Mouse (Mus musculus) CH12.LX (cell line): ENCODE data around the gene Slc30a5. TPM values are rescaled to one million over a fixed set of nuclear protein-coding genes. Genes with fewer than 3 reads are reported as not detected.

Experiments used
- DNase-seq: peaks from one replicate; pipeline ENCODE4 v3.0.0-alpha.2; 2013; ENCODE audit errors: extremely low read depth
- H3K27ac ChIP-seq: 2 replicates; pipeline ENCODE4 v1.5.1; 2012; ENCODE audit warnings: low read depth, mild to moderate bottlenecking, control low read depth, moderate library complexity; ENCODE audit not compliant: insufficient read depth
- H3K27me3 ChIP-seq: replicated peaks from 2 replicates; pipeline ENCODE3; 2012; ENCODE audit warnings: inconsistent platforms
- H3K36me3 ChIP-seq, 2 experiments: replicated peaks in 1 of 2; 2 replicates each; pipeline versions ENCODE3 to v1.6.1; 2012; ENCODE audit warnings: inconsistent platforms in 1 of 2, low read length in 1 of 2, mild to moderate bottlenecking in 1 of 2, mixed read lengths in 1 of 2, moderate library complexity in 1 of 2; ENCODE audit not compliant: control insufficient read depth in 1 of 2, insufficient read depth in 1 of 2
- H3K4me1 ChIP-seq, 2 experiments: 2 replicates each; pipeline ENCODE4 v1.6.1; 2012; ENCODE audit warnings: inconsistent platforms in 1 of 2, moderate library complexity in 1 of 2; ENCODE audit not compliant: insufficient read depth in 2 of 2, control insufficient read depth in 1 of 2
- H3K4me2 ChIP-seq: 2 replicates; pipeline ENCODE4 v1.6.1; 2012; ENCODE audit warnings: low read depth, mild to moderate bottlenecking, control low read depth; ENCODE audit not compliant: poor library complexity, insufficient read depth, severe bottlenecking
- H3K4me3 ChIP-seq, 3 experiments: fragments of 150-350 bp in 1 of 3; sonication (generic) in 1 of 3; replicated peaks in 1 of 3; 2 replicates each; pipeline versions ENCODE3 to v1.5.1; 2011 to 2012; ENCODE audit warnings: low read depth in 2 of 3, low read length in 2 of 3, mild to moderate bottlenecking in 2 of 3, moderate library complexity in 2 of 3, control low read depth in 1 of 3, improper control_type of control experiment in 1 of 3, inconsistent platforms in 1 of 3, mixed read lengths in 1 of 3; ENCODE audit not compliant: poor library complexity in 1 of 3
- H3K79me2 ChIP-seq: replicated peaks from 2 replicates; pipeline ENCODE4 v1.6.1; 2012; ENCODE audit warnings: mild to moderate bottlenecking, moderate library complexity; ENCODE audit not compliant: control insufficient read depth, poor library complexity, insufficient read depth, severe bottlenecking; ENCODE audit errors: extremely low read depth
- H3K9ac ChIP-seq: 2 replicates; pipeline ENCODE4 v1.6.1; 2012; ENCODE audit warnings: low read depth, mild to moderate bottlenecking, control low read depth, moderate library complexity; ENCODE audit not compliant: insufficient read depth
- H3K9me3 ChIP-seq: replicated peaks from 2 replicates; pipeline ENCODE3; 2012; ENCODE audit warnings: low read length, inconsistent platforms, mixed read lengths
- BHLHE40 ChIP-seq: IDR thresholded peaks from 2 replicates; pipeline ENCODE4 v1.6.1; 2011; ENCODE audit warnings: mild to moderate bottlenecking, low read depth, low read length, improper control_type of control experiment
- CHD1 ChIP-seq: IDR thresholded peaks from 2 replicates; pipeline ENCODE4 v1.6.1; 2012; ENCODE audit warnings: low read depth, low read length, improper control_type of control experiment, inconsistent platforms
- CTCF ChIP-seq, 2 experiments: IDR thresholded peaks in 1 of 2; conservative IDR thresholded peaks in 1 of 2; 2 replicates each; pipeline ENCODE4 v1.5.1; 2011 to 2012; ENCODE audit warnings: low read depth in 2 of 2, low read length in 2 of 2, improper control_type of control experiment in 1 of 2, inconsistent platforms in 1 of 2, mild to moderate bottlenecking in 1 of 2, moderate library complexity in 1 of 2
- E2F4 ChIP-seq: IDR thresholded peaks from 2 replicates; pipeline ENCODE4 v1.6.1; 2011; ENCODE audit warnings: low read depth, low read length, improper control_type of control experiment; ENCODE audit not compliant: insufficient replicate concordance
- ELF1 ChIP-seq: IDR thresholded peaks from 2 replicates; pipeline ENCODE4 v1.6.1; 2014; ENCODE audit warnings: low read depth, mild to moderate bottlenecking, inconsistent platforms, low read length, improper control_type of control experiment
- EP300 ChIP-seq: IDR thresholded peaks from 2 replicates; pipeline ENCODE4 v1.6.1; 2011; ENCODE audit warnings: low read length, improper control_type of control experiment
- GABPA ChIP-seq: IDR thresholded peaks from 2 replicates; pipeline ENCODE4 v1.6.1; 2012; ENCODE audit warnings: low read depth, low read length, improper control_type of control experiment, inconsistent platforms; ENCODE audit not compliant: insufficient replicate concordance
- HCFC1 ChIP-seq: IDR thresholded peaks from 2 replicates; pipeline ENCODE4 v1.6.1; 2012; ENCODE audit warnings: low read depth, mild to moderate bottlenecking, inconsistent platforms, low read length, improper control_type of control experiment
- IRF4 ChIP-seq: IDR thresholded peaks from 2 replicates; pipeline ENCODE4 v1.6.1; 2014; ENCODE audit warnings: low read depth, mild to moderate bottlenecking, inconsistent platforms, low read length, improper control_type of control experiment
- JUND ChIP-seq: conservative IDR thresholded peaks from 2 replicates; pipeline ENCODE4 v1.6.1; 2011; ENCODE audit warnings: low read depth, low read length, improper control_type of control experiment
- KAT2A ChIP-seq: IDR thresholded peaks from 2 replicates; pipeline ENCODE4 v1.6.1; 2012; ENCODE audit warnings: low read length, improper control_type of control experiment, inconsistent platforms; ENCODE audit not compliant: insufficient replicate concordance
- MAFK ChIP-seq: IDR thresholded peaks from 2 replicates; pipeline ENCODE4 v1.6.1; 2011; ENCODE audit warnings: low read length, improper control_type of control experiment; ENCODE audit not compliant: insufficient replicate concordance
- MAX ChIP-seq: IDR thresholded peaks from 2 replicates; pipeline ENCODE4 v1.6.1; 2011; ENCODE audit warnings: low read length, improper control_type of control experiment
- MEF2A ChIP-seq: IDR thresholded peaks from 2 replicates; pipeline ENCODE4 v1.6.1; 2014; ENCODE audit warnings: low read depth, mild to moderate bottlenecking, inconsistent platforms, low read length, improper control_type of control experiment, borderline replicate concordance
- MYC ChIP-seq: IDR thresholded peaks from 2 replicates; pipeline ENCODE4 v1.6.1; 2011; ENCODE audit warnings: low read depth, mild to moderate bottlenecking, improper control_type of control experiment, low read length
- NELFE ChIP-seq: IDR thresholded peaks from 2 replicates; pipeline ENCODE4 v1.6.1; 2011; ENCODE audit warnings: low read depth, low read length, improper control_type of control experiment
- NRF1 ChIP-seq: IDR thresholded peaks from 2 replicates; pipeline ENCODE4 v1.6.1; 2014; ENCODE audit warnings: low read depth, mild to moderate bottlenecking, inconsistent platforms, low read length, improper control_type of control experiment, moderate library complexity
- POLR2AphosphoS2 ChIP-seq: IDR thresholded peaks from 2 replicates; pipeline ENCODE4 v1.6.1; 2011; ENCODE audit warnings: low read depth, low read length, improper control_type of control experiment
- RAD21 ChIP-seq: IDR thresholded peaks from 2 replicates; pipeline ENCODE4 v1.6.1; 2011; ENCODE audit warnings: low read depth, mild to moderate bottlenecking, low read length, improper control_type of control experiment, moderate library complexity
- SMC3 ChIP-seq: IDR thresholded peaks from 2 replicates; pipeline ENCODE4 v1.6.1; 2011; ENCODE audit warnings: low read depth, low read length, improper control_type of control experiment
- TBP ChIP-seq: conservative IDR thresholded peaks from 2 replicates; pipeline ENCODE4 v1.6.1; 2011; ENCODE audit warnings: low read depth, low read length, improper control_type of control experiment
- USF2 ChIP-seq: conservative IDR thresholded peaks from 2 replicates; pipeline ENCODE4 v1.6.1; 2011; ENCODE audit warnings: low read depth, low read length, improper control_type of control experiment
- ZC3H11A ChIP-seq: IDR thresholded peaks from 2 replicates; pipeline ENCODE4 v1.6.1; 2012; ENCODE audit warnings: low read depth, mild to moderate bottlenecking, inconsistent platforms, low read length, improper control_type of control experiment
- ZKSCAN1 ChIP-seq: IDR thresholded peaks from 2 replicates; pipeline ENCODE4 v1.6.1; 2012; ENCODE audit warnings: low read depth, inconsistent platforms, low read length, improper control_type of control experiment, borderline replicate concordance
- ZMIZ1 ChIP-seq: IDR thresholded peaks from 2 replicates; pipeline ENCODE4 v1.6.1; 2012; ENCODE audit warnings: low read depth, mild to moderate bottlenecking, inconsistent platforms, low read length, improper control_type of control experiment
- ZNF384 ChIP-seq: IDR thresholded peaks from 2 replicates; pipeline ENCODE4 v1.6.1; 2012; ENCODE audit warnings: low read depth, low read length, improper control_type of control experiment, inconsistent platforms
- dilution Hi-C: fragments of 300-500 bp; cut with MboI; formaldehyde crosslinking; loops from 2 replicates; pipeline ENCODE4 v1.14.3; 2020; ENCODE audit warnings: low sequenced_read_pairs; ENCODE audit not compliant: extremely low pct_unique_long_range_greater_than_20kb, extremely low pct_ligation_motif_present
- in situ Hi-C: fragments of 300-500 bp; cut with MboI; formaldehyde crosslinking; loops from 3 replicates; pipeline ENCODE4 v1.14.3; 2019; ENCODE audit warnings: low sequenced_read_pairs, low pct_ligation_motif_present, low pct_unique_long_range_greater_than_20kb, mixed read lengths
- polyA plus RNA-seq: library from polyadenylated mRNA; unstranded; fragments of >175 nt; gene quantifications from 2 replicates; pipeline ENCODE4 v1.2.1, GENCODE M21; 2012; ENCODE audit warnings: low read depth; ENCODE audit not compliant: insufficient read length
- total RNA-seq, 2 experiments: library from RNA; depleted of rRNA; stranded (reverse); fragments of 300-350 nt in 1 of 2; fragments of >200 nt in 1 of 2; gene quantifications; 2 replicates each; pipeline ENCODE4 v1.2.3; 2012 to 2014

The Slc30a5 gene
- total and polyA plus RNA-seq, 3 experiments = 54.4 to 99.9 (median 65.9) TPM

- dilution Hi-C loops = no loop called here
- in situ Hi-C loops = no loop called here
- H3K27ac ChIP-seq = no peak overlapping the region
- no peak overlapping the region for H3K9ac ChIP-seq
- no peaks in the 10 kb centered on the region for H3K27me3 ChIP-seq
- no peaks in the 10 kb centered on the region for H3K79me2 ChIP-seq
- peaks cover under 1% of the 10 kb centered on the region for H3K9me3 ChIP-seq
- H3K4me2 ChIP-seq = peak overlapping the region; percentile 56; the same call in 1 of the 2 replicates
- peak; percentile 63 for DNase-seq
- H3K4me3 ChIP-seq = no peak overlapping the region
- H3K4me1 ChIP-seq = peaks cover 3 to 6% of the 10 kb centered on the region in 2 experiments; a peak in 2 of 4 replicates
- TF ChIP-seq MAFK = no peak
- peak in 1 of 2 experiments; percentile 69; a peak in 3 of 4 replicates for TF ChIP-seq CTCF (conservative IDR thresholded peaks at IDR 0.05 in 1 of 2, IDR thresholded peaks at IDR 0.05 in 1 of 2; ENCODE audit: low read depth in 2 of 2, low read length in 2 of 2)
- TF ChIP-seq ZMIZ1 = no peak
- peak; percentile 33; the same call in 1 of the 2 replicates for TF ChIP-seq IRF4
- no peak for TF ChIP-seq NELFE
- TF ChIP-seq GABPA = no peak
- peak; percentile 78 for TF ChIP-seq ZNF384
- peak; percentile 52 for TF ChIP-seq RAD21
- TF ChIP-seq ZC3H11A = no peak
- TF ChIP-seq EP300 = no peak
- TF ChIP-seq ZKSCAN1 = no peak
- no peak for TF ChIP-seq TBP
- TF ChIP-seq JUND = no peak
- TF ChIP-seq KAT2A = no peak
- TF ChIP-seq MEF2A = no peak
- no peak for TF ChIP-seq ELF1
- no peak for TF ChIP-seq BHLHE40
- TF ChIP-seq USF2 = no peak
- TF ChIP-seq CHD1 = no peak
- TF ChIP-seq POLR2AphosphoS2 = no peak
- TF ChIP-seq NRF1 = no peak
- TF ChIP-seq MYC = no peak
- no peak for TF ChIP-seq MAX
- TF ChIP-seq E2F4 = no peak
- peak; percentile 14; the same call in 1 of the 2 replicates for TF ChIP-seq SMC3
- TF ChIP-seq HCFC1 = no peak
- TF ChIP-seq, all 38 proteins: peak for 5
- no peaks in the 10 kb centered on the region for H3K36me3 ChIP-seq
These were observed 20.9 kb upstream of the Slc30a5 start for GRCm38 (mm10) chr13:100854174-100854573.
